Mouse (Mus musculus) liver, embryonic 14.5 days (tissue): Measurements from ENCODE around the gene 5730596B20Rik. TPM values are rescaled to one million over a fixed set of nuclear protein-coding genes. Genes with fewer than 3 reads are reported as not detected.
A peak's percentile ranks its signal among the peaks of the same experiment; 100 is the strongest.

Source experiments
- ATAC-seq: fragments of 200-750 bp; cut with Nextera tagmentation; 2 replicates; pipeline ENCODE4 v1.8.0; 2017; ENCODE audit warnings: moderate number of reproducible peaks, mild to moderate bottlenecking, moderate library complexity; ENCODE audit not compliant: insufficient read depth
- DNase-seq, 3 experiments: peaks; one replicate each; pipeline ENCODE4 v3.0.0-alpha.2; 2012 to 2013; ENCODE audit warnings: low read depth in 3 of 3, low spot score in 3 of 3
- H3K27ac ChIP-seq: fragments of 300-500 bp; sonication (generic); 2 replicates; pipeline ENCODE4 v1.5.1; 2014; ENCODE audit warnings: moderate library complexity, mild to moderate bottlenecking, control low read depth, inconsistent platforms
- H3K27me3 ChIP-seq: fragments of 300-500 bp; sonication (generic); 2 replicates; pipeline ENCODE4 v1.6.1; 2014; ENCODE audit warnings: mild to moderate bottlenecking, low read length, moderate library complexity; ENCODE audit not compliant: control insufficient read depth, insufficient read depth
- H3K36me3 ChIP-seq: fragments of 300-500 bp; sonication (generic); replicated peaks from 2 replicates; pipeline ENCODE4 v1.6.1; 2014; ENCODE audit warnings: low read depth; ENCODE audit not compliant: control insufficient read depth, insufficient read depth
- H3K4me1 ChIP-seq, 2 experiments: fragments of 200-500 bp in 1 of 2; fragments of 300-500 bp in 1 of 2; sonication (generic) in 1 of 2; replicated peaks; 2 replicates each; pipeline ENCODE4 v1.6.1; 2012 to 2014; ENCODE audit warnings: antibody characterized with exemption in 1 of 2, inconsistent platforms in 1 of 2, low read length in 1 of 2; ENCODE audit not compliant: control insufficient read depth in 2 of 2, insufficient read depth in 2 of 2
- H3K4me2 ChIP-seq: fragments of 300-500 bp; sonication (generic); 2 replicates; pipeline ENCODE4 v1.6.1; 2014; ENCODE audit warnings: low read depth, mild to moderate bottlenecking, control low read depth, moderate library complexity
- H3K4me3 ChIP-seq, 2 experiments: fragments of 200-500 bp in 1 of 2; fragments of 300-500 bp in 1 of 2; sonication (generic) in 1 of 2; 2 replicates each; pipeline ENCODE4 v1.5.1; 2012 to 2014; ENCODE audit warnings: low read depth in 2 of 2, low read length in 2 of 2, mild to moderate bottlenecking in 2 of 2, control low read depth in 1 of 2, inconsistent platforms in 1 of 2, moderate library complexity in 1 of 2; ENCODE audit not compliant: insufficient read depth in 1 of 2
- H3K9ac ChIP-seq: fragments of 300-500 bp; sonication (generic); replicated peaks from 2 replicates; pipeline ENCODE4 v1.6.1; 2014; ENCODE audit warnings: mild to moderate bottlenecking, control low read depth, moderate library complexity
- H3K9me3 ChIP-seq: fragments of 300-500 bp; sonication (generic); 2 replicates; pipeline ENCODE4 v1.6.1; 2016; ENCODE audit warnings: low read length, mixed read lengths; ENCODE audit not compliant: control insufficient read depth
- CTCF ChIP-seq: IDR thresholded peaks from 2 replicates; pipeline ENCODE4 v1.5.1; 2016; ENCODE audit warnings: antibody characterized with exemption, low read depth, control low read depth
- EP300 ChIP-seq: IDR thresholded peaks from 2 replicates; pipeline ENCODE4 v1.6.1; 2016; ENCODE audit warnings: antibody characterized with exemption, low read depth
- WGBS: fragments of 180-500 bp; shearing (Covaris S2); extraction: QIAGEN DNeasy Blood & Tissue Kit; methylation state at CpG from one replicate; pipeline ENCODE4 v1.1.7; 2014; ENCODE audit not compliant: insufficient replicate concordance; 5-methylcytosine and 5-hydroxymethylcytosine counted together
- polyA plus RNA-seq, 2 experiments: library from polyadenylated mRNA; depleted of rRNA in 1 of 2; stranded (reverse) in 1 of 2; unstranded in 1 of 2; fragments of >200 nt; fragmentation: Nextera tagmentation in 1 of 2; extraction: Ambion mirVana in 1 of 2; gene quantifications; 2 replicates each; pipeline versions ENCODE4 v1.2.1 to v1.2.3; 2012 to 2014

5730596B20Rik gene
- polyA plus RNA-seq, 2 experiments: 0.03 to 0.04 TPM

DNA sequence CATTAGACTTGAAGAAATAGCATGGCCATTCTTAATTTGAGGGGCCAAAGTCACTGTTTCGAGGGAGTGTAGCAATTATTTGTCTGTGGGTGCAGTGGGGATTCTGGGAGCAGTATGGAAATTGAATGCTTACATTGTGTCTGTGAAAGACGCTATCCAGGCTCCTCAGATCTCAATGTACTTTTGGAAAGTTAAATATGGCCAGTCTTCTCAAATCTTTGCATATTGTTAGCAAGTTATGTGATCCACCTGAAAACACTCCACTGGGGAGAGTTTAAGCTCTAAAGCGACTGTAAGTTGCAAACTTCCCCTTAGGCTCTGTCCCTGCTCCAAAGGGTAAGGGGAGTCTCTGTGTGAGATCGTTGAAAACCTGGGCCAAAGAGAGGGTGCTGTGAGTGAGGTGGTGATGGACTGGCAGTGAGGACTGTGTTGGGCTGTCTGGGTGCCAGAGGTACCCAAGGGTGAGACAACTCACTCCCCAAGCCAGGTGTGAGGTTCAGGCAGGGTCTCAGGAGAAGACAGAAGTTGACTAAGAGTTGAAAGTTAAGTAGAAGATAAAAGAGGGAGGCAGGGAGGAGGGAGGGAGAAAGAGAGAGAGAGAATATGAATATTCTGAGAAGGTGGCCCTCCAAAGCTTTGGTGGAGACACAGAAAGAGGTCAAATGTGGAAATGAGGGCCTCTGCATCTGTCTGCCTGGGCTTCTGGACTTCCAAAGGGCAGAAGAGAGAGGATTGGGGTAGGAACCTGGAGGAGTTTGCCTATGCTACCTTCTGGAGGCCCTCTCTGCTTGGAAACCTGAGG, 29.8 kb downstream of the 5730596B20Rik start:
- Histone ChIP-seq H3K4me3 (no peak overlapping the region), H3K27me3 (peaks cover 97% of the 10 kb centered on the region), H3K9ac (no peak overlapping the region), H3K27ac (no peak overlapping the region), H3K4me2 (no peak overlapping the region), H3K4me1 (no peaks in the 10 kb centered on the region), H3K9me3 (no peaks in the 10 kb centered on the region), H3K36me3 (no peaks in the 10 kb centered on the region)
- no peak for ATAC-seq
- no peak for TF ChIP-seq EP300
- TF ChIP-seq CTCF: no peak
- no peak for DNase-seq
- 18% methylated on average over 4 of the region's 4 CpGs for WGBS

DNA sequence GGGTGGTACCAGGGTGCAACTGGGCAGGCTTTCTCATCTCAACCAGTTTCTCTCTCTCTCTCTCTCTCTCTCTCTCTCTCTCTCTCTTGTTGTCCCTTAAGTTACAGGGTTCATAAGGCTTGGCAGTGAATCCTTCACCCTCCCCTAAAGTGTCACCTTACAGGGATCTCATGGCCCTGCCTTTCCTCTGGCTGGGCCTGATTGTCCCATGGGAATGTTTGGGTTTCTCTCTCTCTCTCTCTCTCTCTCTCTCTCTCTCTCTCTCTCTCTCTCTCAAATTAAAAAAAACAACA, 30.3 kb downstream of the 5730596B20Rik start:
- ATAC-seq (no peak), DNase-seq (no peak)
- Histone ChIP-seq H3K9ac (no peak overlapping the region), H3K4me2 (no peak overlapping the region), H3K36me3 (no peaks in the 10 kb centered on the region), H3K9me3 (no peaks in the 10 kb centered on the region), H3K4me1 (no peaks in the 10 kb centered on the region), H3K4me3 (no peak overlapping the region), H3K27ac (no peak overlapping the region), H3K27me3 (peaks cover 97% of the 10 kb centered on the region)
- TF ChIP-seq EP300 (no peak), CTCF (no peak)

DNA sequence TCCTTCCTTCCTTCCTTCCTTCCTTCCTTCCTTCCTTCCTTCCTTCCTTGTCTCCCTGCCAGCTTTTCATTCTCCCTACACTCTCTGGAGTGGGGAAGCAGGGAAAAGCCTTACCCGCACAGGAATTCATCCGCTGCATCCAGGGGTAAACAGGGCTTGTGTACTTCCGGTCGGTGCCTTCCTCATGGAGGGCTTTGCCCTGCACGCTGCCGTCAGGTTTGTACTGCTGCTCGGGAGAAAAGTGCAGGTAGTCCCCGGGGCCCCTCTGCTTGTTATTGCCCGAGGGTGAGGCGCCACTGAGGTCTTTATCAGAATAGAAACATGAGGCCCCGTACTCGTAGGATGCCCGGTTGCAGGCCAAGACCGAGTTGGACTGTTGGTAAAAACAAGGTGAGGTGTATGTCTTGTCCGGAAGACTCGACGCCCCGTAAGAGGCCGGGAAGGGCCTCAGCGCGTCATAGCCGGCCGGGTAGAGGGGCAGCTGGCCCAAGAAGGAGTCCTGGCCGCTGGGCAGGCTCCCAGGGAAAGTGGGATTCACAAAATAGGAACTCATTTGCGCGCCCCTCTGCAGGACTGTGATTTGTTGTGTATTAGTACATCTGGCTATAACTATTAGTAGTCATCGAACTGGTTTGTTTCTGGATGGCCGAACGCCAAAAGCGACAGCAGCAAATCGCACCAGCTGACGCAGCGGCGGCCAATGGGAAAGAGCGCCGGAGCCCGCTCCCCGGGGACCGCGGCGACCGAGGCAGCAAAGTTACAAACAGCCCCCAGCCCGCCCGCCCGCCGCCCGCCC, 31.0 kb downstream of the 5730596B20Rik start, which contains the start of gene Hoxa6:
Gene Hoxa6 (minus strand): TSS at position 651 of the 796 bp plus-strand sequence.
- no peak within 1 kb of the TSS for H3K9ac ChIP-seq
- no peak for TF ChIP-seq EP300
- no peak for TF ChIP-seq CTCF
- DNase-seq: no peak
- 0 out of 2 replicates have a peak within 1 kb of the TSS, but pooled peaks have one; percentile 22 for H3K4me2 ChIP-seq
- H3K9me3 ChIP-seq: no peaks in the 10 kb centered on the region
- H3K27ac ChIP-seq: no peak within 1 kb of the TSS
- no peaks in the 10 kb centered on the region for H3K36me3 ChIP-seq
- peaks cover 97% of the 10 kb centered on the region for H3K27me3 ChIP-seq
- 4% methylated on average over 47 of the region's 47 CpGs for WGBS
- H3K4me1 ChIP-seq: no peaks in the 10 kb centered on the region
- H3K4me3 ChIP-seq: no peak within 1 kb of the TSS
- no peak for ATAC-seq

DNA sequence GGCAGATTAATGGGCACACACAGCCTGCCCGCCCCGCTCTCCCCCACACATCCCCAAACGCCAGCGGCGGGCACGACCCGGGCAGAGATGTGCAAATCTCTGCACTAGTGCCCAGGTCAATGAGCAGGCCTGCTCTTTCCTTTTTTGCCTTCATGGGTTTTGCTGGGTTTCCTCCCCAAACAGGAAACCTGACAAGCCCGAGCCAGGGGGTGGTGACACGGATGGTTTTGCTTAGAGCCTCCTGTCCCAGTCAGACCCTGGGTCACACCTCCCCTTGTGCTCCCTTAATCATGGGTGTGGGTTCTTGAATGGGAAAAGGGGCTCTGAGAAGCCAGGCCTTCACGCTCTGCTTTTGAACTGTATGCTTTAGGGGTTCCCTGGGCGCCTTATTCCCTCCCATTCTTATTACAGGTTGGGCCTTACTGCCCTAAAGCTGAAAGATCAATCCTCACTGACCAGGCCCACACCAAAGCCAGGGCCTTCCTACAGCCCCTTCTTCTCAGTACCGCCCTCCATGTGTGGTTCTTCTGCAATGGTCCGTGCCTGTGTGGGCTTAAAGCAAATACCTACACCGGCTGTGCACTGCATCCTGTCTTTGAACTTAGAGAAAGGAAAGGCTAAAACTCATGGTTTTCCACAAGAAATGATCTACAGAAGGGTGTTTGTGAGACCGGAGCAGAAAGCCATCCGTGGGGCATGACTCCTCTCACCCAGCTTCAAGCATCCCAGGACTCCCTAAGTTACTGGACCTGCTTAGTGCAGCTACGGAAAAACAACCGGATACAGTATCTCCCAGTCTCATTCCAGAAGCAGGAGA, 31.8 kb downstream of the 5730596B20Rik start:
- peaks cover 97% of the 10 kb centered on the region for H3K27me3 ChIP-seq
- WGBS: 10% methylated on average over 18 of the region's 18 CpGs
- no peak for TF ChIP-seq CTCF
- no peak for TF ChIP-seq EP300
- DNase-seq: no peak
- no peaks in the 10 kb centered on the region for H3K9me3 ChIP-seq
- H3K4me2 ChIP-seq: 0 out of 2 replicates have a peak overlapping the region, but pooled peaks have one; percentile 22
- H3K36me3 ChIP-seq: no peaks in the 10 kb centered on the region
- no peak for ATAC-seq
- H3K4me1 ChIP-seq: no peaks in the 10 kb centered on the region
- H3K27ac ChIP-seq: no peak overlapping the region
- no peak overlapping the region for H3K4me3 ChIP-seq
- no peak overlapping the region for H3K9ac ChIP-seq
